Mouse (Mus musculus) liver, embryonic 11.5 days (tissue): ENCODE data around the gene Gm21312. TPM values are rescaled to one million over a fixed set of nuclear protein-coding genes. Genes with fewer than 3 reads are reported as not detected.
"Not testable (repeated sequence)": the region's sequence is repeated elsewhere in the genome, so short reads cannot be mapped to it uniquely, and the experiment has no call there.

Experiments used
- ATAC-seq: fragments of 200-750 bp; cut with Nextera tagmentation; replicated peaks from 2 replicates; pipeline ENCODE4 v1.8.0; 2017; ENCODE audit warnings: moderate number of reproducible peaks, mild to moderate bottlenecking, moderate TSS enrichment, moderate library complexity; ENCODE audit not compliant: low FRiP score
- DNase-seq: peaks from one replicate; pipeline ENCODE4 v3.0.0-alpha.2; 2017; ENCODE audit warnings: low spot score
- H3K27ac ChIP-seq: fragments of 300-500 bp; sonication (generic); 2 replicates; pipeline ENCODE4 v1.5.1; 2014; ENCODE audit warnings: mild to moderate bottlenecking, low read depth, low read length, control low read depth
- H3K27me3 ChIP-seq: fragments of 300-500 bp; sonication (generic); replicated peaks from 2 replicates; pipeline ENCODE4 v1.6.1; 2014; ENCODE audit warnings: low read length, mixed read lengths; ENCODE audit not compliant: control insufficient read depth, insufficient read depth
- H3K36me3 ChIP-seq: fragments of 300-500 bp; sonication (generic); 2 replicates; pipeline ENCODE4 v1.6.1; 2014; ENCODE audit warnings: mild to moderate bottlenecking, low read length, moderate library complexity, mixed read lengths; ENCODE audit not compliant: control insufficient read depth, insufficient read depth
- H3K4me1 ChIP-seq: fragments of 300-500 bp; sonication (generic); replicated peaks from 2 replicates; pipeline ENCODE4 v1.6.1; 2014; ENCODE audit warnings: low read length, mixed read lengths; ENCODE audit not compliant: control insufficient read depth, insufficient read depth
- H3K4me2 ChIP-seq: fragments of 300-500 bp; sonication (generic); 2 replicates; pipeline ENCODE4 v1.6.1; 2014; ENCODE audit warnings: mild to moderate bottlenecking, control low read depth, moderate library complexity
- H3K4me3 ChIP-seq: fragments of 300-500 bp; sonication (generic); 2 replicates; pipeline ENCODE4 v1.5.1; 2014; ENCODE audit warnings: low read depth, low read length, control low read depth
- H3K9ac ChIP-seq: fragments of 300-500 bp; sonication (generic); 2 replicates; pipeline ENCODE4 v1.6.1; 2014; ENCODE audit warnings: low read depth, low read length, control low read depth
- H3K9me3 ChIP-seq: fragments of 300-500 bp; sonication (generic); 2 replicates; pipeline ENCODE4 v1.6.1; 2016; ENCODE audit warnings: low read length, inconsistent platforms, mixed read lengths; ENCODE audit not compliant: control insufficient read depth
- WGBS: fragments of 180-500 bp; shearing (Covaris S2); extraction: QIAGEN DNeasy Blood & Tissue Kit; methylation state at CpG from one replicate; pipeline ENCODE4 v1.1.7; 2014; 5-methylcytosine and 5-hydroxymethylcytosine counted together
- polyA plus RNA-seq: library from polyadenylated mRNA; unstranded; fragments of >200 nt; fragmentation: Nextera tagmentation; extraction: Ambion mirVana; gene quantifications from 2 replicates; pipeline ENCODE4 v1.2.1, GENCODE M21; 2014

The Gm21312 gene
- not detected in 2 replicates for polyA plus RNA-seq

DNA sequence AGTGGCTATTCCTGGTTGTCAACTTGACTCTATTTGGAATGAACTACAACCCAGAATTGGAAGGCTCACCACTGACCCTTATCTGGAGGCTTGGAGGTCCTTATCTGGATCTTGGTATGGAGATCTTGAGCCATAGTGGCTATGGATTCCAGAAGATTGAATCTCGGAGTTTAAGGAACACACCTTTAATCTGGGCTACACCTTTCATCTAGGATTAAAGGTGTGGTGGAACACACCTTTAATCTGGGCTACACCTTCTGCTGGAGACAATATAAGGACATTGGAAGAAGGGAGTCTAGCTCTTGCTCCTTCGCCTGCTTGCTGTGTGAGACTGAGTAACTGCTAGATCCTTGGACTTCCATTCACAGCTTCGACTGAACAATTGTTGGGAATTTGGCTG, at the start of gene Gm21312:
Gene Gm21312, plus strand, starts transcription at position 301 of the 400 bp plus-strand sequence.
- H3K27me3 ChIP-seq, H3K9me3 ChIP-seq, H3K36me3 ChIP-seq, H3K4me3 ChIP-seq, DNase-seq, H3K27ac ChIP-seq, H3K9ac ChIP-seq, ATAC-seq, H3K4me1 ChIP-seq, H3K4me2 ChIP-seq: not testable (repeated sequence)
- WGBS = no CpG with 5 or more reads among the region's 3 CpGs

DNA sequence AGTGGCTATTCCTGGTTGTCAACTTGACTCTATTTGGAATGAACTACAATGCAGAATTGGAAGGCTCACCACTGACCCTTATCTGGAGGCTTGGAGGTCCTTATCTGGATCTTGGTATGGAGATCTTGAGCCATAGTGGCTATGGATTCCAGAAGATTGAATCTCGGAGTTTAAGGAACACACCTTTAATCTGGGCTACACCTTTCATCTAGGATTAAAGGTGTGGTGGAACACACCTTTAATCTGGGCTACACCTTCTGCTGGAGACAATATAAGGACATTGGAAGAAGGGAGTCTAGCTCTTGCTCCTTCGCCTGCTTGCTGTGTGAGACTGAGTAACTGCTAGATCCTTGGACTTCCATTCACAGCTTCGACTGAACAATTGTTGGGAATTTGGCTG, 34.1 kb upstream of the Gm21312 start, which contains the start of gene Gm21293:
Gene Gm21293, plus strand, starts transcription at position 301 of the 400 bp plus-strand sequence.
- not testable (repeated sequence) for H3K4me1 ChIP-seq, H3K36me3 ChIP-seq, H3K9me3 ChIP-seq, H3K4me3 ChIP-seq, ATAC-seq, H3K4me2 ChIP-seq, H3K9ac ChIP-seq, H3K27me3 ChIP-seq, H3K27ac ChIP-seq, DNase-seq
- no CpG with 5 or more reads among the region's 3 CpGs for WGBS

DNA sequence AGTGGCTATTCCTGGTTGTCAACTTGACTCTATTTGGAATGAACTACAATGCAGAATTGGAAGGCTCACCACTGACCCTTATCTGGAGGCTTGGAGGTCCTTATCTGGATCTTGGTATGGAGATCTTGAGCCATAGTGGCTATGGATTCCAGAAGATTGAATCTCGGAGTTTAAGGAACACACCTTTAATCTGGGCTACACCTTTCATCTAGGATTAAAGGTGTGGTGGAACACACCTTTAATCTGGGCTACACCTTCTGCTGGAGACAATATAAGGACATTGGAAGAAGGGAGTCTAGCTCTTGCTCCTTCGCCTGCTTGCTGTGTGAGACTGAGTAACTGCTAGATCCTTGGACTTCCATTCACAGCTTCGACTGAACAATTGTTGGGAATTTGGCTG, 25.6 kb upstream of the Gm21312 start, which contains the start of gene Gm6763:
Gene Gm6763, plus strand, starts transcription at position 301 of the 400 bp plus-strand sequence.
- not testable (repeated sequence) for H3K27ac ChIP-seq, H3K36me3 ChIP-seq, DNase-seq, H3K4me2 ChIP-seq, H3K9me3 ChIP-seq, ATAC-seq, H3K4me3 ChIP-seq, H3K4me1 ChIP-seq, H3K27me3 ChIP-seq, H3K9ac ChIP-seq
- WGBS = no CpG with 5 or more reads among the region's 3 CpGs

DNA sequence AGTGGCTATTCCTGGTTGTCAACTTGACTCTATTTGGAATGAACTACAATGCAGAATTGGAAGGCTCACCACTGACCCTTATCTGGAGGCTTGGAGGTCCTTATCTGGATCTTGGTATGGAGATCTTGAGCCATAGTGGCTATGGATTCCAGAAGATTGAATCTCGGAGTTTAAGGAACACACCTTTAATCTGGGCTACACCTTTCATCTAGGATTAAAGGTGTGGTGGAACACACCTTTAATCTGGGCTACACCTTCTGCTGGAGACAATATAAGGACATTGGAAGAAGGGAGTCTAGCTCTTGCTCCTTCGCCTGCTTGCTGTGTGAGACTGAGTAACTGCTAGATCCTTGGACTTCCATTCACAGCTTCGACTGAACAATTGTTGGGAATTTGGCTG, 17.1 kb upstream of the Gm21312 start, which contains the start of gene Gm8764:
Gene Gm8764, plus strand, starts transcription at position 301 of the 400 bp plus-strand sequence.
- H3K36me3 ChIP-seq, ATAC-seq, H3K9me3 ChIP-seq, H3K27me3 ChIP-seq, H3K9ac ChIP-seq, DNase-seq, H3K4me1 ChIP-seq, H3K4me3 ChIP-seq, H3K27ac ChIP-seq, H3K4me2 ChIP-seq: not testable (repeated sequence)
- no CpG with 5 or more reads among the region's 3 CpGs for WGBS

DNA sequence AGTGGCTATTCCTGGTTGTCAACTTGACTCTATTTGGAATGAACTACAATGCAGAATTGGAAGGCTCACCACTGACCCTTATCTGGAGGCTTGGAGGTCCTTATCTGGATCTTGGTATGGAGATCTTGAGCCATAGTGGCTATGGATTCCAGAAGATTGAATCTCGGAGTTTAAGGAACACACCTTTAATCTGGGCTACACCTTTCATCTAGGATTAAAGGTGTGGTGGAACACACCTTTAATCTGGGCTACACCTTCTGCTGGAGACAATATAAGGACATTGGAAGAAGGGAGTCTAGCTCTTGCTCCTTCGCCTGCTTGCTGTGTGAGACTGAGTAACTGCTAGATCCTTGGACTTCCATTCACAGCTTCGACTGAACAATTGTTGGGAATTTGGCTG, 8.6 kb upstream of the Gm21312 start, which contains the start of gene Gm21304:
Gene Gm21304, plus strand, starts transcription at position 301 of the 400 bp plus-strand sequence.
- not testable (repeated sequence) for H3K9ac ChIP-seq, H3K4me1 ChIP-seq, H3K4me2 ChIP-seq, H3K9me3 ChIP-seq, H3K36me3 ChIP-seq, H3K27me3 ChIP-seq, ATAC-seq, H3K27ac ChIP-seq, DNase-seq, H3K4me3 ChIP-seq
- no CpG with 5 or more reads among the region's 3 CpGs for WGBS

DNA sequence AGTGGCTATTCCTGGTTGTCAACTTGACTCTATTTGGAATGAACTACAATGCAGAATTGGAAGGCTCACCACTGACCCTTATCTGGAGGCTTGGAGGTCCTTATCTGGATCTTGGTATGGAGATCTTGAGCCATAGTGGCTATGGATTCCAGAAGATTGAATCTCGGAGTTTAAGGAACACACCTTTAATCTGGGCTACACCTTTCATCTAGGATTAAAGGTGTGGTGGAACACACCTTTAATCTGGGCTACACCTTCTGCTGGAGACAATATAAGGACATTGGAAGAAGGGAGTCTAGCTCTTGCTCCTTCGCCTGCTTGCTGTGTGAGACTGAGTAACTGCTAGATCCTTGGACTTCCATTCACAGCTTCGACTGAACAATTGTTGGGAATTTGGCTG, 8.4 kb downstream of the Gm21312 start, which contains the start of gene Gm20765:
Gene Gm20765, plus strand, starts transcription at position 301 of the 400 bp plus-strand sequence.
- not testable (repeated sequence) for H3K9me3 ChIP-seq, H3K27me3 ChIP-seq, H3K36me3 ChIP-seq, H3K4me1 ChIP-seq, H3K9ac ChIP-seq, H3K4me2 ChIP-seq, H3K27ac ChIP-seq, H3K4me3 ChIP-seq, DNase-seq, ATAC-seq
- WGBS = no CpG with 5 or more reads among the region's 3 CpGs

DNA sequence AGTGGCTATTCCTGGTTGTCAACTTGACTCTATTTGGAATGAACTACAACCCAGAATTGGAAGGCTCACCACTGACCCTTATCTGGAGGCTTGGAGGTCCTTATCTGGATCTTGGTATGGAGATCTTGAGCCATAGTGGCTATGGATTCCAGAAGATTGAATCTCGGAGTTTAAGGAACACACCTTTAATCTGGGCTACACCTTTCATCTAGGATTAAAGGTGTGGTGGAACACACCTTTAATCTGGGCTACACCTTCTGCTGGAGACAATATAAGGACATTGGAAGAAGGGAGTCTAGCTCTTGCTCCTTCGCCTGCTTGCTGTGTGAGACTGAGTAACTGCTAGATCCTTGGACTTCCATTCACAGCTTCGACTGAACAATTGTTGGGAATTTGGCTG, 16.9 kb downstream of the Gm21312 start, which contains the start of gene Gm4340:
Gene Gm4340, plus strand, starts transcription at position 301 of the 400 bp plus-strand sequence.
- WGBS = no CpG with 5 or more reads among the region's 3 CpGs
- H3K27me3 ChIP-seq, H3K4me1 ChIP-seq, ATAC-seq, H3K27ac ChIP-seq, H3K9me3 ChIP-seq, H3K4me2 ChIP-seq, DNase-seq, H3K4me3 ChIP-seq, H3K9ac ChIP-seq, H3K36me3 ChIP-seq: not testable (repeated sequence)

DNA sequence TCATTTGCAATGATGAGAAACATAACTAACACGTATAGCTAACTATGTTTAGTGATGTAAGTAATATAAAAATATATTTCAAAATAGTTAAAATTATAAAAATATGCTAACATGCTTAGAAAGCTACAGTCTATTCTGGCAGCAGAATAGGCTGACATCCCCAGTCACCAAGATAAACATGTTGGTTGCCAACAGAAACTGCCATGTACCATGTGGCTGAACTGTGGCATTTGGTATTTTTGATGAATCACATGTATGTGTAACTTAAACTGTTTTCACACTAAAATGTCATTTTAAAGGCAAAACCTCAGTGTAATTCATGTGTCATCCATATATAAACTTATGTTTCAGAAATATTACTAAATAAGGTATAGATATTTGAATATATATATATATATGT, 32.8 kb downstream of the Gm21312 start:
- DNase-seq = no peak
- ATAC-seq = no peak
- Histone ChIP-seq H3K9ac (no peak overlapping the region), H3K36me3 (no peaks in the 10 kb centered on the region), H3K9me3 (no peaks in the 10 kb centered on the region), H3K4me2 (no peak overlapping the region), H3K27me3 (no peaks in the 10 kb centered on the region), H3K4me1 (no peaks in the 10 kb centered on the region), H3K4me3 (no peak overlapping the region), H3K27ac (no peak overlapping the region)
- 78% methylated on average over 1 of the region's 1 CpGs for WGBS

DNA sequence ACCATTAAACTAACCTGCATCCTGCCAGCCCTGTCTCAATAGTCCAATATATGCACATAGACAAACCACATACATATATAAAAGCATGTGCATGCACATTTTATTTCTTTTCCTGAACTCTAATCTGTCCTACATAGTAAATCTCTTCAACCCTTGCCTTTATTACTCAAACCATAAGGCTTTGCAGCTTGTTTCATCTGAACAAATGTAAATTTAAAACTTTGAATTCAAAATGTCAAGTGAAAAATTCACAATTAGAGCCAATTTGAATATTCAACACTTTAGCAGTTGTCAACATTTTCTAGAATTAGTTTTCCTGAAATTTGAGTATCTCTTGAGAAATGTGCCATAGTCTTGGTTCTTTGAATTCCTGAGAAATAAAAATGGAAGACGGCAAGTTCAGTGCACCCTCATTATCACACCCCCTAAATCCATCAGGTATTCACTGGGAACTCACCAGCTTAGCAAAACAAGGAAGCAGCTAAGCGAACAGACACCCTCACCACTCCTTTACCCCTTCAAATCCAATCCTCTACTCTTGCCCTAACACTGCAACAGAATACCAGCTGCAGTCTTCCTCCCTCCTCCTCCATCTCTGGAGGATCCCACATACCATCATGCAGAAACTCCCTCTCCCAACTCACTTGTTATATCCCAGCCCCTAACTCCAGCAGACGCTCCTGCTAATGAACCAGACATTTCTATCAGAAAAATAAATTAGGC, 33.6 kb downstream of the Gm21312 start:
- Histone ChIP-seq H3K27ac (no peak overlapping the region), H3K27me3 (no peaks in the 10 kb centered on the region), H3K36me3 (no peaks in the 10 kb centered on the region), H3K4me3 (no peak overlapping the region), H3K9me3 (no peaks in the 10 kb centered on the region), H3K4me1 (no peaks in the 10 kb centered on the region), H3K4me2 (no peak overlapping the region), H3K9ac (no peak overlapping the region)
- ATAC-seq (no peak), DNase-seq (no peak)
- 71% methylated on average over 3 of the region's 3 CpGs for WGBS
